ENCODE assay signal across 9 mouse cellular contexts in the genomic region with DNA sequence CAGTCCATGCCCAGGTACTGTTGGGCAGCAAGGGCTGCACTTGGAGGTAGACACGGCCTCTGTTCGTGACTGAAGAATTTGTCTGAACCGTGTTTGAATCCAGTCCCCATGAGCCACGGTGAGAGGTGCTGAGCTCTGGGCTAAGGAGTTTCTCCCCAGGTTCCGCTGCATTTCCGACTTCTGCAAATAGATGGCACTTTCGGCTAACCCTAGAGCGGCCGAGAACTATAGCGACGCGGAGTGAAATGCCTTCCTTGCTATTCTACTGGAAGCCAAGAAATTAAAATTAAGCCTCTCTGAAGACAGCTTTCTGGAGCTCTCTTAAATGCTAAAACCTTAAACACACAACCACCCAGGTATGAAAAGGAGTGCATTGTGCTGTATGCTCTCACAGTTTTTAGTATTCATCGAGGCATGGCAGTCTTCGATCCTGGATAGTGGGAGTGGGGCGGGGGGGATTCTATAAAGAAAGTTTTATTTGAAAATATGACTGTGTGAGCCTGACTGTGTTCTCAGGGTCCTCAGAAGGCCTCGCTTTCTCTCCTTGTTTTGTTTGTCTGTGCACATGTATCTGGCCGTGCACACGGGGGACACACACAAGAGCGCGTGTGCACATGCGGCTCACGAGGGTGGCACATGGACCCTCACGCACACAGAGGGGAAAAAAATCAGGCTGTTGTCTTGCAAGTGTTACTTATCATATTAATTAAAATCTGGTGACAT.
DNase-seq lines count a peak whose midpoint lies in the region; ATAC-seq lines count a peak whose summit lies in the region.
"Had no signal": no experiment of that assay in that cellular context is flagged by ENCODE, and none has a peak within 500 bp of the region (broad histone marks: within the 10 kb centered on the region; RNA-seq: fewer than 3 reads in every experiment).

No protein-coding gene starts in this region.

- ATAC-seq in embryonic facial prominence, embryonic 11.5 days (replicated peaks; ENCODE audit: insufficient number of reproducible peaks, low FRiP score, low TSS enrichment, low read depth): no peak
- ATAC-seq in hindbrain, embryonic 16.5 days: peak; percentile 83

- H3K9ac ChIP-seq in embryonic facial prominence, embryonic 11.5 days (replicated peaks; ENCODE audit: low read length): no peak overlapping the region
- 0 out of 2 replicates have a peak overlapping the region, but pooled peaks have one; percentile 27 for H3K9ac ChIP-seq in hindbrain, embryonic 16.5 days (ENCODE audit: low read depth, low read length)
- H3K9ac ChIP-seq: limb, embryonic 15.5 days had no signal

- WGBS in embryonic facial prominence, embryonic 11.5 days: 30% methylated on average over 23 of the region's 23 CpGs
- WGBS in hindbrain, embryonic 16.5 days: 22% methylated on average over 23 of the region's 23 CpGs

- H3K36me3 ChIP-seq in embryonic facial prominence, embryonic 11.5 days (replicated peaks; ENCODE audit: control insufficient read depth, insufficient read depth, low read depth, low read length): no peaks in the 10 kb centered on the region
- no peaks in the 10 kb centered on the region for H3K36me3 ChIP-seq in hindbrain, embryonic 16.5 days (ENCODE audit: control insufficient read depth, insufficient read depth, low read length)
- H3K36me3 ChIP-seq: limb, embryonic 15.5 days had no signal

- H3K4me3 ChIP-seq in embryonic facial prominence, embryonic 11.5 days (ENCODE audit: low read depth, low read length): no peak overlapping the region
- no peak overlapping the region for H3K4me3 ChIP-seq in hindbrain, embryonic 16.5 days (ENCODE audit: low read length)
- H3K4me3 ChIP-seq: limb, embryonic 15.5 days had no signal

- no peaks in the 10 kb centered on the region for H3K4me1 ChIP-seq in embryonic facial prominence, embryonic 11.5 days (ENCODE audit: control insufficient read depth, insufficient read depth, low read length)
- H3K4me1 ChIP-seq in hindbrain, embryonic 16.5 days (ENCODE audit: control insufficient read depth, insufficient read depth, low read depth, low read length): peaks cover 4% of the 10 kb centered on the region; the same call in 1 of the 2 replicates
- H3K4me1 ChIP-seq: limb, embryonic 15.5 days had no signal

- H3K4me2 ChIP-seq in embryonic facial prominence, embryonic 11.5 days (ENCODE audit: low read depth, low read length): no peak overlapping the region
- no peak overlapping the region for H3K4me2 ChIP-seq in hindbrain, embryonic 16.5 days (ENCODE audit: low read length)
- H3K4me2 ChIP-seq: limb, embryonic 15.5 days had no signal

- H3K27me3 ChIP-seq in embryonic facial prominence, embryonic 11.5 days (ENCODE audit: control insufficient read depth, insufficient read depth, low read length): peaks cover 7% of the 10 kb centered on the region; the same call in 1 of the 2 replicates
- peaks cover 43% of the 10 kb centered on the region for H3K27me3 ChIP-seq in hindbrain, embryonic 16.5 days (replicated peaks; ENCODE audit: control insufficient read depth, insufficient read depth, low read length)

- no peaks in the 10 kb centered on the region for H3K9me3 ChIP-seq in embryonic facial prominence, embryonic 11.5 days (replicated peaks; ENCODE audit: control insufficient read depth, low read length)
- no peaks in the 10 kb centered on the region for H3K9me3 ChIP-seq in hindbrain, embryonic 16.5 days (ENCODE audit: control insufficient read depth, low read length)
- H3K9me3 ChIP-seq: limb, embryonic 15.5 days had no signal

- DNase-seq in gastrocnemius, postnatal 10 days: peak; percentile 50
- no peak for DNase-seq in gastrocnemius, adult 8-10 months (ENCODE audit: low spot score in 2 of 2)
- DNase-seq in adrenal gland, adult 8-10 months: peak; percentile 30
- DNase-seq in embryonic facial prominence, embryonic 11.5 days (ENCODE audit: low spot score): peak; percentile 84
- DNase-seq in left cerebral cortex, adult 9 months (ENCODE audit: low spot score in 2 of 2): peak; percentile 22 to 81
- DNase-seq in neural tube, embryonic 10.5 days (ENCODE audit: extremely low spot score, low spot score): peak; percentile 54
- no peak for DNase-seq in spleen, postnatal 14 days (ENCODE audit: low spot score in 2 of 2)

- no peak overlapping the region for H3K27ac ChIP-seq in embryonic facial prominence, embryonic 11.5 days (replicated peaks; ENCODE audit: low read depth, low read length)
- no peak overlapping the region for H3K27ac ChIP-seq in hindbrain, embryonic 16.5 days (ENCODE audit: low read depth, low read length)
- H3K27ac ChIP-seq: limb, embryonic 15.5 days had no signal

Comparison
In these comparisons a context has a peak if more than half of its experiments do, and no peak if none do; other contexts are left out.
1. DNase-seq: peak in gastrocnemius, postnatal 10 days (single experiment), adrenal gland, adult 8-10 months (single experiment), embryonic facial prominence, embryonic 11.5 days (single experiment), left cerebral cortex, adult 9 months (2 of 2) and neural tube, embryonic 10.5 days (single experiment); none in gastrocnemius, adult 8-10 months (0 of 2) and spleen, postnatal 14 days (0 of 2).